Mouse (Mus musculus): Measurements from ENCODE around the gene Cyb5b. TPM values are rescaled to one million over a fixed set of nuclear protein-coding genes. Genes with fewer than 3 reads are reported as not detected.

Gene Cyb5b
- total and polyA plus RNA-seq, 3 experiments: 33.2 to 41.1 (median 38.8) TPM

DNA sequence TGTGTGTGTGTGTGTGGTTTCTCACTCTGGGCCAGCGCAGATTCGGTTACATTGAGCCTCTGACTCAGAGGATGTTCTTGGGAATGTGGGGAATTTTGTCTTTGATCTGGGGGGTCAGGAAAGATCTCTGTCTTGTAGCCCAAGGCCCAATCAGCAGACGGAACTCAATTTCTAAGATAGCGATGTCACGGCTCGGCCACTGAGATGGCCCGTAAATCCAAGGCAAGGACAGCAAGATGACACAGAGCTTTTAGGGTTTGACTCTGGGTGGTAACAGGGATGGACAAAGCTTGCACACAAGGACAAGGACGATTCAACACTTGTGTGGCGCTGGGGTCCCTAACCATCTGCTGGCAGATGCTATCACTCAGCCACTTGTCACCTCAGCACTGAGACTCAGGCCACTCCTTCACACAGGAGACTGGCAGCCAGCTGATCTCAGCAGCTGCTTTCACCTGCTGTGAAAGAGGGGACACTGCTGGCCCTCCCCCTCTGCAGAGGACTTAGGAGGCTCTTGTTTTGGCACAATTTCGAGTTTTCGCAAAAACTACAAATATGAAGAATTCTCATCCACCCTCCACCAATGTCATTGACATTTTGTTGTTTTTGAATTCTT lies 76.7 kb downstream of the Cyb5b start:
- DNase-seq: no peak
- Histone ChIP-seq H3K4me1 (ENCODE audit: control insufficient read depth, insufficient read depth, low read length) (peaks cover under 1% of the 10 kb centered on the region), H3K36me3 (ENCODE audit: control insufficient read depth, insufficient read depth, low read length) (no peaks in the 10 kb centered on the region; the same call in 1 of the 2 replicates), H3K79me2 (replicated peaks; ENCODE audit: control insufficient read depth, insufficient read depth, low read length) (no peaks in the 10 kb centered on the region), H3K27ac (no peak overlapping the region), H3K4me3 (no peak overlapping the region), H3K27me3 (ENCODE audit: control insufficient read depth, insufficient read depth, low read length) (no peaks in the 10 kb centered on the region), H3K9ac (ENCODE audit: low read depth, low read length) (no peak overlapping the region)
- intact Hi-C loops (cut with DNase I): no loop called here
- no peak for TF ChIP-seq EP300 (IDR thresholded peaks at IDR 0.05; ENCODE audit: insufficient read depth, low read depth, low read length)
- TF ChIP-seq POLR2A (IDR thresholded peaks at IDR 0.05; ENCODE audit: insufficient read depth, low read depth, low read length): no peak
- no peak for TF ChIP-seq CTCF (IDR thresholded peaks at IDR 0.05)
- 69% methylated on average over 11 of the region's 11 CpGs for WGBS

DNA sequence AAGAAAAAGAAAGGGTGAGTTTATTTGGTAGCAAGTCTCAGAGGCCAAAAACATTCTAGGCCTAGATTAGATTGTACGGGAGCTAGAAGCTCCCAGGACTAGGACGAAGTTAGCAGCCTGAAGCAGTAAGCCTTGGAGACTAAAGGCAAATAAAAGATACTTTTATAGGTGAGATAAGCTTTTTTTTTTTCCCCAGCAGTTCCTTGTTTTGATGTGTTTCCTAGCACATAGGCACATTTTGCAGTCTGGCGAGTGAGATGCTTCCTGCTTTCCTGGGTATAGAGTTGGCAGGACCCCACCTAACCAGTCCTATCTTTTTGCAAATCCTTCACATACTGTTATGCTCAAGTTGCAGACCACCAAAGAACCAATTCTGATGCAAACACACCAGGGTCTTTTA lies 82.8 kb downstream of the Cyb5b start:
- Histone ChIP-seq H3K27me3 (ENCODE audit: control insufficient read depth, insufficient read depth, low read length) (no peaks in the 10 kb centered on the region), H3K4me1 (ENCODE audit: control insufficient read depth, insufficient read depth, low read length) (no peaks in the 10 kb centered on the region), H3K36me3 (ENCODE audit: control insufficient read depth, insufficient read depth, low read length) (no peaks in the 10 kb centered on the region), H3K27ac (no peak overlapping the region), H3K9ac (ENCODE audit: low read depth, low read length) (no peak overlapping the region), H3K4me3 (no peak overlapping the region), H3K79me2 (replicated peaks; ENCODE audit: control insufficient read depth, insufficient read depth, low read length) (no peaks in the 10 kb centered on the region)
- TF ChIP-seq POLR2A (IDR thresholded peaks at IDR 0.05; ENCODE audit: insufficient read depth, low read depth, low read length): no peak
- TF ChIP-seq EP300 (IDR thresholded peaks at IDR 0.05; ENCODE audit: insufficient read depth, low read depth, low read length): no peak
- TF ChIP-seq CTCF (IDR thresholded peaks at IDR 0.05): no peak
- DNase-seq: no peak
- 71% methylated on average over 3 of the region's 3 CpGs for WGBS
- intact Hi-C loops (cut with DNase I): no loop called here

DNA sequence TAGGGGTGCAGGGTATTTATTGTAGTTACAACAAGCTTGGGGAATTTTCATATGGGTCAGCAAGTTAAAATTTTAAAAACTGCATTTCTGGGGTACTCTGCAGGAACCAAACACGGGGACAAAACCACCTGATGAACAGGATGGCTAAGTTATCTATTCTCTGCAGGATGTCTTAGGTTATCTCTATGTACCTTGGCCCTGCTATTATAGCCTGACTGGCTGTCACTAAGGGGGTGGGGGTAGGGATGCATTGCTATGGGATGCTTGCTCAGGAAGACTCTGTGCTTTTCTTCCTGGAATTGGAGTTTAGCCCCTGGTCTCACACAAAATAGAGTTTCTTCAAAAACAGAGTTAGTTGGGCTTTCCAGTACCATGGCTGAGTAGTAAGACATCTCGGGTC lies 83.3 kb downstream of the Cyb5b start:
- no peaks in the 10 kb centered on the region for H3K79me2 ChIP-seq (replicated peaks; ENCODE audit: control insufficient read depth, insufficient read depth, low read length)
- H3K4me3 ChIP-seq: no peak overlapping the region
- DNase-seq: no peak
- no peaks in the 10 kb centered on the region for H3K4me1 ChIP-seq (ENCODE audit: control insufficient read depth, insufficient read depth, low read length)
- WGBS: 70% methylated on average over 2 of the region's 2 CpGs
- no peak overlapping the region for H3K9ac ChIP-seq (ENCODE audit: low read depth, low read length)
- no peak for TF ChIP-seq POLR2A (IDR thresholded peaks at IDR 0.05; ENCODE audit: insufficient read depth, low read depth, low read length)
- no peak for TF ChIP-seq CTCF (IDR thresholded peaks at IDR 0.05)
- TF ChIP-seq EP300 (IDR thresholded peaks at IDR 0.05; ENCODE audit: insufficient read depth, low read depth, low read length): no peak
- no peak overlapping the region for H3K27ac ChIP-seq
- H3K27me3 ChIP-seq (ENCODE audit: control insufficient read depth, insufficient read depth, low read length): no peaks in the 10 kb centered on the region
- H3K36me3 ChIP-seq (ENCODE audit: control insufficient read depth, insufficient read depth, low read length): no peaks in the 10 kb centered on the region
- intact Hi-C loops (cut with DNase I): no loop called here

Other genes with a start within 250 kb of the Cyb5b start
- gene Sntb2, start 214.9 kb upstream of the Cyb5b start, total RNA-seq (2021): 10 to 100 TPM; 10.0 to 10.7 TPM
- 4.5 and 8.8 TPM in 2 replicates for gene Sntb2, start 214.9 kb upstream of the Cyb5b start, polyA plus RNA-seq (2012; rRNA removed)
- gene Vps4a, start 119.4 kb upstream of the Cyb5b start, total RNA-seq (2021): 10 to 100 TPM; 57.1 to 58.3 TPM
- 32.3 and 53.6 TPM in 2 replicates for gene Vps4a, start 119.4 kb upstream of the Cyb5b start, polyA plus RNA-seq (2012; rRNA removed)
- 10 to 100 TPM; 60.6 to 64.8 TPM for gene Pdf, start 102.0 kb upstream of the Cyb5b start, total RNA-seq (2021)
- gene Pdf, start 102.0 kb upstream of the Cyb5b start, polyA plus RNA-seq (2012; rRNA removed): 56.0 and 68.7 TPM in 2 replicates
- gene Cog8, start 94.0 kb upstream of the Cyb5b start, total RNA-seq (2021): 10 to 100 TPM; 17.9 to 18.7 TPM
- 17.2 and 26.5 TPM in 2 replicates for gene Cog8, start 94.0 kb upstream of the Cyb5b start, polyA plus RNA-seq (2012; rRNA removed)
- 10 to 100 TPM; 19.4 to 27.3 TPM for gene Nip7, start 93.8 kb upstream of the Cyb5b start, total RNA-seq (2021)
- 19.7 and 27.9 TPM in 2 replicates for gene Nip7, start 93.8 kb upstream of the Cyb5b start, polyA plus RNA-seq (2012; rRNA removed)
- not detected for gene Tmed6, start 85.0 kb upstream of the Cyb5b start, total RNA-seq (2021)
- not detected in 2 replicates for gene Tmed6, start 85.0 kb upstream of the Cyb5b start, polyA plus RNA-seq (2012; rRNA removed)
- gene Terf2, start 54.1 kb upstream of the Cyb5b start, total RNA-seq (2021): 10 to 100 TPM; 11.1 to 11.2 TPM
- gene Terf2, start 54.1 kb upstream of the Cyb5b start, polyA plus RNA-seq (2012; rRNA removed): 6.0 and 8.9 TPM in 2 replicates
- gene Nfat5, start 142.8 kb downstream of the Cyb5b start, total RNA-seq (2021): 10 to 100 TPM; 22.5 to 25.0 TPM
- gene Nfat5, start 142.8 kb downstream of the Cyb5b start, polyA plus RNA-seq (2012; rRNA removed): 12.5 and 25.4 TPM in 2 replicates

Data from heart, adult 2 months (tissue).